Mouse (Mus musculus) gastrocnemius, postnatal 4 days (tissue): Measurements from ENCODE around the gene Xdh. TPM values are rescaled to one million over a fixed set of nuclear protein-coding genes. Genes with fewer than 3 reads are reported as not detected.

ENCODE experiments used
- DNase-seq, 2 experiments: peaks; one replicate each; pipeline ENCODE4 v3.0.0; 2021 to 2022; ENCODE audit warnings: low spot score in 2 of 2, mixed read lengths in 2 of 2
- long read RNA-seq, 2 experiments: library from polyadenylated mRNA; stranded (forward); transcript quantifications; one replicate each; pipeline ENCODE4 v2.0.0; 2021
- total RNA-seq, 2 experiments: library from RNA; stranded (reverse); gene quantifications; 2 replicates each; pipeline ENCODE4 v1.2.3; 2021

Xdh gene
- 1 to 10 TPM; 5.6 to 7.6 TPM for total RNA-seq
- long read RNA-seq, experiment 1, full-length matches to known transcripts, result 5 of 7 reads
- long read RNA-seq, experiment 1, partial matches to known transcripts, result 1 of 7 reads
- long read RNA-seq, experiment 1, other reads (novel, unspliced or antisense), result 1 of 7 reads
- long read RNA-seq, experiment 2, full-length matches to known transcripts, result 2 of 2 reads
- long read RNA-seq, experiment 2, partial matches to known transcripts, result 0 of 2 reads
- long read RNA-seq, experiment 2, other reads (novel, unspliced or antisense), result 0 of 2 reads

- no peak for DNase-seq
Measured at GRCm38 (mm10) chr17:73950062-73950735, at the start of gene Xdh. Gene Xdh, minus strand, starts transcription at chr17:73950196.

DNA sequence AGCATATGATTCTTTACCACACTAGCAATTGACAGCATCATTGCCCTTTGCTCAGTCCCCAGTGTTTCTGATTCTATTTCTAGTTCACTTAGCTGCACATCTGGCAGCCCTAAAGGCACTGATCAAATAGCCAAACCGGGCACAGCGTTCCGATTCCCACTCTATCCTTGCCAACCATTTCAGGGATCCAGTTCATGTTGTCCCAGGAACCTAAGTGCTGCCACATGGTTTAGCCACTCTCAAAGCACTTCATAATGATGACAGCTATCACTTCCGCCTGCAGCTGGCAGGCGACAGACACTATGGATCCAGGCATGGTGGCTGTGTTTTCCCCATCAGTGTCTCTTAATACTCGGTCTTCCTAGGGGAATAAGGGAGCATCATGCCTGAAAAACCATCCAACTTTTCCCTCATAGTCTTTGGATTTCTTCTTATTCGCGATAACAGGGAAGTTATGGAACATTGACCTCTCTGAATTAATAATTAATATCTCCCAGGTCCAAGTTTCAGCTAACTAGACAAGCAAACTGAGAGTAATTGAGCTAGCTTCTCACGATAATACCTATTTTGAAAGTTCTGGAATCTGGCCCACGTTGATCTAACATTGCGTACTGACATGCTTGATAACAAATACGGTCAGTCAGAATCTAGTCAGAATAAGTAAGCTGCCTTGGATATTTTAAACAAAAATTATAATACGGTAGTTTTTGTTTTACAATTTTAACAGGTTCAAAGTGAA is 46.1 kb upstream of the Xdh start:
- no peak for DNase-seq

GRCm38 (mm10) chr17:73991264-73991663 is 41.3 kb upstream of the Xdh start:
- no peak for DNase-seq

GRCm38 (mm10) chr17:73986571-73986970 is 36.6 kb upstream of the Xdh start:
- DNase-seq, result no peak

- DNase-seq, result no peak
Measured at GRCm38 (mm10) chr17:73985936-73986335, 35.9 kb upstream of the Xdh start.

GRCm38 (mm10) chr17:73984508-73984907 is 34.5 kb upstream of the Xdh start:
- DNase-seq, result no peak

GRCm38 (mm10) chr17:73982871-73983270 is 32.9 kb upstream of the Xdh start:
- DNase-seq, result no peak

- no peak for DNase-seq
Measured at GRCm38 (mm10) chr17:73976066-73976465, 26.1 kb upstream of the Xdh start.

DNA sequence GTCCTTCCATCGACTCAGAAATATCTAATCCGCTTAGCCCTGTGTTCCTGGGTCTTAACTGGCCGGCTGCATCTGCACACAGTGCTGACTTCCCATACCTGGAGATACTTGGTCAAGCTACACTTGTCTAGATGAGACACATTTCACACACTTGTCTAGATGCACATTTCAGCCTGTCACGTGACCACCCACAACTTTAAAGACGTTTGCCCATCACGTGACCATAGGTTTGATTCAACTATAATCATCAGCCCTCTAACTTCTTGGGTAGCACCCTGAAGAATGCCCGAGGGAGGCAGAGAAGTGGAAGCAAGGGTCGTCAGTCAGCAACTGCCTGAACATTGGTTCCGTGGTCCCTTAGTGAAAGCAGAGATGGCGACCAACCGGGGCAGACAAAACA is 22.7 kb upstream of the Xdh start:
- no peak for DNase-seq

- DNase-seq, result no peak
Measured at GRCm38 (mm10) chr17:73971291-73971690, 21.3 kb upstream of the Xdh start.

GRCm38 (mm10) chr17:73970361-73971027 is 20.5 kb upstream of the Xdh start:
- peak in 1 of 2 experiments; percentile 50 for DNase-seq

- no peak for DNase-seq
Measured at GRCm38 (mm10) chr17:73964856-73965255, 14.9 kb upstream of the Xdh start.

DNA sequence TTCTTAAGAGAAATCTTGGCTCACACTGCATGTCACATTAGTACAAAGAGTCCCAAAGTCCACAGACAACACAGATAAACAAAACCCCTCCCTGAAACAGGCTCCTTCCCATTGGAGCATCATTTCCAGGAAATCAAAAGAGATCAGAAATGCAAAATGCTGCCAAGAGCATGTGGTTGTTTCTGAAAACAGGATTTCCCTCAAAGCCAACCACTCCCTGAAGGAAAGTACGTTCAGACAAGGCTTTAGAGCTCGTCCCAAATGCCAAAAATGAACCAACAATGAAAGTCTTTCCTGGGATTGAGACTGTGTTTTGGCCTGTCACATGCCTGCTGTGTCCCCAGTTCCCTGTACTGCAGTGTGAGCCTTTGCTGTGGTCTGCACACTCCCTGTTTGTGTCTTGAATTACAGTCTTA is 12.6 kb upstream of the Xdh start:
- DNase-seq, result no peak

- no peak for DNase-seq
Measured at GRCm38 (mm10) chr17:73961801-73962403, 11.9 kb upstream of the Xdh start.

GRCm38 (mm10) chr17:73960745-73961144 is 10.7 kb upstream of the Xdh start:
- no peak for DNase-seq

- DNase-seq, result no peak
Measured at GRCm38 (mm10) chr17:73952103-73952521, 2.1 kb upstream of the Xdh start.

GRCm38 (mm10) chr17:73950970-73951369 is 974 bp upstream of the Xdh start:
- no peak for DNase-seq

DNA sequence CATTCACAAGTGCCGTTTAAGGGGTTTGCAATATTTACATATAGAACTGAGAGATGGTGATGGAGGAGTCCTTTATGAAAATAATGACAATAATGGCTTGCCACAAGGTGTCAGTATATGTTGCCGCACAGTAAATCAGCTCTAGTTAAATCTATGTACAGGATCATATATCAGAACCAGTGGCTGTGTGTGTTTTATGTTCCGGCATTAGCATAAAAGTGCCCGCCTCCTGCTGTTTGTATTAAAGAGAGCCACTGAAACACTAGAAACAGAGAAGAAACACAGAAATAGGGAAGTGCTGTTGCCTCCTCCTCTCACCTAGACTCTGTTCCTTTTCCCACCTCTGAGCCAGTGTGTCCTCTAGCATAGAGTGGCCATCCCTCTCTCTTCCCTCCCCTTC is 498 bp downstream of the Xdh start:
- DNase-seq, result no peak

GRCm38 (mm10) chr17:73948801-73949200 is 1.2 kb downstream of the Xdh start:
- no peak for DNase-seq

- DNase-seq, result no peak
Measured at GRCm38 (mm10) chr17:73948039-73948438, 2.0 kb downstream of the Xdh start.

GRCm38 (mm10) chr17:73946856-73947255 is 3.1 kb downstream of the Xdh start:
- DNase-seq, result no peak
